Mouse (Mus musculus) megakaryocyte, embryonic 14.5 days (primary cell): ENCODE results near the gene H1f0.

Source experiments
- FLI1 ChIP-seq: IDR thresholded peaks from 2 replicates; pipeline ENCODE4 v1.6.1; 2012; ENCODE audit warnings: low read length, inconsistent platforms, mixed read lengths
- GATA1 ChIP-seq: IDR thresholded peaks from 3 replicates; pipeline ENCODE4 v1.6.1; 2012; ENCODE audit warnings: mixed read lengths, low read length, inconsistent platforms, borderline replicate concordance

DNA sequence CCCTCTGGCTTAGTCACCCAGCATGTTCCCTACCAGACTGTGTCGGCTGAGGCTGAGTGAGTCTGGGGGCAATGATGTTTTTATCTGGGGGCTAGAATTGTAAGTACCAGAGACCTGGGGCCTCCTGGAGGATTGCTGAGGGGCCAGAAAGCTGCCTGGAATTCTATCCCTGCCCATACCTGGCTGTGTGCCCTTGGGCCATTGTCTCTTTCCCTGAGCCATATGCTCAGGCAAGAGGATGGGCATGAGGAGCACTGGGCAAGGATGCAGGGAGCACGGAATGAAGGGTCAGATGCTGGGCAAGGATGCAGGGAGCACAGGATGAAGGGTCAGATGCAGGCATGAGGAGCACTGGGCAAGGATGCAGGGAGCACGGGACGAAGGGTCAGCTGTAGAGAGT is 48.2 kb upstream of the H1f0 start:
- TF ChIP-seq GATA1 (no peak), FLI1 (no peak)
